Mouse (Mus musculus): ENCODE results near the gene H2-Q6.
A peak's percentile ranks its signal among the peaks of the same experiment; 100 is the strongest.
"Not testable (repeated sequence)": the region's sequence is repeated elsewhere in the genome, so short reads cannot be mapped to it uniquely, and the experiment has no call there.

Gene H2-Q6

DNA sequence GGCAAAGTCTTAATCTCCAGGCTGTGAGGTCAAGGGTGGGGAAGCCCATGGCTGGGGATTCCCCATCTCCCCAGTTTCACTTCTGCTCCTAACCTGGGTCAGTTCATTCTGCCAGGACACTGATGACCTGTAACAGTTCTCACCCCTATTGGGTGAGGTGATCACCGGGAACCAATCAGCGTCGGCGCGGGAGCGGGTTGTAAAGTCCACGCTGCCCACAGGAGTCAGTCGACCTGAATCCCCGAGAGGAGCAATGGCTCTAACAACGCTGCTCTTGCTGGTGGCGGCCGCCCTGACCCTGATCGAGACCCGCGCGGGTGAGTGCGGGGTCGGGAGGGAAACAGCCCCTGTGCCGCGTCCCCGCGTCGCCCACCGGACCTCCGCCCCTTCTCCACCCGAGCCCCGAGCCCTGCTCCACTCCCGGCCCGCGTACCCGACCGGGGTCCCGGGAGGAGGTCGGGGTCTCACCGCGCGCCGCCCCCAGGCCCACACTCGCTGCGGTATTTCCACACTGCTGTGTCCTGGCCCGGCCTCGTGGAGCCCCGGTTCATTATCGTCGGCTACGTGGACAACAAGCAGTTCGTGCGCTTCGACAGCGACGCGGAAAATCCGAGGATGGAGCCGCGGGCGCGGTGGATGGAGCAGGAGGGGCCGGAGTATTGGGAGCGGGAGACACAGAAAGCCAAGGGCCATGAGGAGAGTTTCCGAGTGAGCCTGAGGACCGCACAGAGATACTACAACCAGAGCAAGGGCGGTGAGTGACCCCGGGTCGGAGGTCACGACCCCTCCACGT is at the start of gene H2-Q6:
H2-Q6 (plus strand) TSS at position 227 of the 793 bp plus-strand sequence.
- peak; percentile 74 for DNase-seq (ENCODE audit: low spot score)

DNA sequence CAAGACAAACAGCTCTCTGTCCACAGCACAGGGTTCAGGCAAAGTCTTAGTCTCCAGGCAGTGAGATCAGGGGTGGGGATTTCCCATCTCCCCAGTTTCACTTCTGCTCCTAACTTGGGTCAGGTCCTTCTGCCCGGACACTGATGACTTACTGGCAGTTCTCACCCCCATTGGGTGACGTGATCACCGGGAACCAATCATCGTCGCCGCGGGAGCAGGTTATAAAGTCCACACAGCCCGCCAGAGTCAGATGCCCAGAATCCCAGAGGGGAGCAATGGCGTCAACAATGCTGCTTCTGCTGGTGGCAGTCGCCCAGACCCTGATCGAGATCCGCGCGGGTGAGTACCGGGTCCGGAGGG is 45.3 kb upstream of the H2-Q6 start, which contains the start of gene H2-Q4:
H2-Q4 (plus strand) TSS at position 249 of the 360 bp plus-strand sequence.
- DNase-seq (ENCODE audit: low spot score): peak; percentile 86

DNA sequence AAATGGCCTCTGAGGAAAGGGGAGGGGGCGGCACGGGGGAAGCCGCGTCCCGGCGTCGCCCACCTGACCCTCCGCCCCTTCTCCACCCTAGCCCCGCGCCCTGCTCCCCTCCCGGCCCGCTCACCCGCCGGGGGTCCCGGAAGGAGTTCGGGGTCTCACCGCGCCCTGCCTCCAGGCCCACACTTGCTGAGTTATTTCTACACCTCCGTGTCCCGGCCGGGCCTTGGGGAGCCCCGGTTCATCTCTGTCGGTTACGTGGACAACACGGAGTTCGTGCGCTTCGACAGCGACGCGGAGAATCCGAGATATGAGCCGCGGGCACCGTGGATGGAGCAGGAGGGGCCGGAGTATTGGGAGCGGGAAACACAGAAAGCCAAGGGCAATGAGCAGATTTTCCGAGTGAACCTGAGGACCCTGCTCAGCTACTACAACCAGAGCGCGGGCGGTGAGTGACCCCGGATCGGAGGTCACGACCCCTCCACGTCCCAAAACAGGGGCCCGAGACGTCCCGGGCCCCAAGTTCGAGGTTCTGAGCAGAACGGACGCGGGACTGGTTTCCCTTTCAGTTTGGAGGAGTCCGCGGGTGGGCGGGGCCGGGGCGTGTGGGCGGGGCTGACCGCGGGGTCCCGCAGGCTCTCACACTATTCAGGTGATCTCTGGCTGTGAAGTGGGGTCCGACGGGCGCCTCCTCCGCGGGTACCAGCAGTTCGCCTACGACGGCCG is 44.8 kb upstream of the H2-Q6 start:
- DNase-seq (ENCODE audit: low spot score): peak; percentile 34

DNA sequence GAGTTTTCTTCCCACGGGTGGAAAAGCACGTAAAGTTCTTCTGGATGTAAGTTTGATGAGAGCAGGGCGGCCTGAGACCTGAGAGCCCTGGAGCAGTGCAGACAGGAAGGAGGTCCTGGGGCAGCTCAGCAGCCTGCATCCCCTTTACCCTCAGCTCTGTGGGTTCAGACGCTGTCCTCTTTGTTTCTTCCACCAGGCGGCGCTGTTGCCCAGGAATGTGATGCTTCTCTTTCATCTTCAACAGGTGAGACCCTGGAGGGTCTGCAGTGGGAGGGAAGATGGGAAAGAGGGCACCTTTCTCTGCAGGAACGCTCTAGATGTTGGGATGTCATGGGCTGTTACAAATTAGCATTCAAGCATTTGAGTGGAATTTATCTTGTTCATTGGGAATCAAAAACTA is 34.9 kb upstream of the H2-Q6 start:
- DNase-seq (ENCODE audit: low spot score): peak; percentile 65

DNA sequence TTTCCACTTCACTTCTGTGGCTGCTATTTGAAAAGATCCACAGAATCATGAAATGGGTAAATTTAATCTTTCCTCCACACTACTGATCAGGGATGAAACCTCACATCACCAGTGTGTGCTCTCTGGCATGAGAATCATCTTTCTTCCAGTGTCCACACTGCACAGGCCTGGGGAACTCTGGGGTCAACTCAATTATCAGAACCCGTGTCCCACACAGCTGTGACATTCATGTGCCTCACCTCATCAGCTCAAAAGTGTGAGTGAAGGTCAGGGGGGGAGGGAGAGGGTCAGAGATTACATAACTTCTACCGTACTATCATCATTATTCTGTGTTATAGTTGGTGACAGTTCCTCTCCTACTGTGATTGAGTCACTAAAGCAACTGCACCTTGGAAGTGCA is 32.0 kb upstream of the H2-Q6 start:
- DNase-seq (ENCODE audit: low spot score): not testable (repeated sequence)

DNA sequence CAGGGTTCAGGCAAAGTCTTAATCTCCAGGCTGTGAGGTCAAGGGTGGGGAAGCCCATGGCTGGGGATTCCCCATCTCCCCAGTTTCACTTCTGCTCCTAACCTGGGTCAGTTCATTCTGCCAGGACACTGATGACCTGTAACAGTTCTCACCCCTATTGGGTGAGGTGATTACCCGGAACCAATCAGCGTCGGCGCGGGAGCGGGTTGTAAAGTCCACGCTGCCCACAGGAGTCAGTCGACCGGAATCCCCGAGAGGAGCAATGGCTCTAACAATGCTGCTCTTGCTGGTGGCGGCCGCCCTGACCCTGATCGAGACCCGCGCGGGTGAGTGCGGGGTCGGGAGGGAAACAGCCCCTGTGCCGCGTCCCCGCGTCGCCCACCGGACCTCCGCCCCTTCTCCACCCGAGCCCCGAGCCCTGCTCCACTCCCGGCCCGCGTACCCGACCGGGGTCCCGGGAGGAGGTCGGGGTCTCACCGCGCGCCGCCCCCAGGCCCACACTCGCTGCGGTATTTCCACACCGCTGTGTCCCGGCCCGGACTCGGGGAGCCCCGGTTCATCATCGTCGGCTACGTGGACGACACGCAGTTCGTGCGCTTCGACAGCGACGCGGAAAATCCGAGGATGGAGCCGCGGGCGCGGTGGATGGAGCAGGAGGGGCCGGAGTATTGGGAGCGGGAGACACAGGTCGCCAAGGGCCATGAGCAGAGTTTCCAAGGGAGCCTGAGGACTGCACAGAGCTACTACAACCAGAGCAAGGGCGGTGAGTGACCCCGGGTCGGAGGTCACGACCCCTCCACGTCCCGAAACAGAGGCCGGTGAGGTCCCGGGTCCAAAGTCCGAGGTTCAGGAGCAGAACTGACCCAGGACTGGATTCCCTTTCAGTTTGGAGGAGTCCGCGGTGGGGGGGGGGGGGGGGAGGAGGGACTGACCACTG is 30.5 kb upstream of the H2-Q6 start:
- peak; percentile 5 for DNase-seq (ENCODE audit: low spot score)

DNA sequence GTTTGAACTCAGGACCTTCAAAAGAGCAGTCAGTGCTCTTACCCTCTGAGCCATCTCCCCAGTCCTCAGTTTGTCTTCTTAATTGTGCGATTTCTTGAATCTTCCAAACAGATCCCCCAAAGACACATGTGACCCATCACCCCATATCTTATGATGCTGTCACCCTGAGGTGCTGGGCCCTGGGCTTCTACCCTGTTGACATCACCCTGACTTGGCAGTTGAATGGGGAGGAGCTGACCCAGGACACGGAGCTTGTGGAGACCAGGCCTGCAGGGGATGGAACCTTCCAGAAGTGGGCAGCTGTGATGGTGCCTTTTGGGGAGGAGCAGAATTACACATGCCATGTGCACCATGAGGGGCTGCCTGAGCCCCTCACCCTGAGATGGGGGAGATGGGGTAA is 27.7 kb upstream of the H2-Q6 start:
- DNase-seq (ENCODE audit: low spot score): not testable (repeated sequence)

DNA sequence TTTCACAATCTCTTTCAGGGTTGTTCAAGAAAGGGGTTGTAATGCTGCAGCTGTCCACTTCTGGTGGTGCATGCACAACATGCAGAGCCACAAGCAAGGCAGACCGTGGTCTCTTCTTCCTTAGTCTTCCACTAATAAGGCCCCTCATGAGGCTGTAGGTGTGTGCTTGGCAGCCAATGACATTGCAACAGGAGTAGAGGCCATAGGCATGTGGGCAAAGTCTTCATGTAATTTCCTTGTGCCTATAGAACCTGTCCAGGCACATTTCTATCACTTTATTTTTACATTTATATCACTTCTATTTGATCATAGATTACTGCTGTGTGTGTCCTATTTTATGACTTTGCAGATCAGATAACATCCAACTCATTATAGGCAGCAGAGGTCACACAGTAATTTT is 11.6 kb upstream of the H2-Q6 start:
- not testable (repeated sequence) for DNase-seq (ENCODE audit: low spot score)

DNA sequence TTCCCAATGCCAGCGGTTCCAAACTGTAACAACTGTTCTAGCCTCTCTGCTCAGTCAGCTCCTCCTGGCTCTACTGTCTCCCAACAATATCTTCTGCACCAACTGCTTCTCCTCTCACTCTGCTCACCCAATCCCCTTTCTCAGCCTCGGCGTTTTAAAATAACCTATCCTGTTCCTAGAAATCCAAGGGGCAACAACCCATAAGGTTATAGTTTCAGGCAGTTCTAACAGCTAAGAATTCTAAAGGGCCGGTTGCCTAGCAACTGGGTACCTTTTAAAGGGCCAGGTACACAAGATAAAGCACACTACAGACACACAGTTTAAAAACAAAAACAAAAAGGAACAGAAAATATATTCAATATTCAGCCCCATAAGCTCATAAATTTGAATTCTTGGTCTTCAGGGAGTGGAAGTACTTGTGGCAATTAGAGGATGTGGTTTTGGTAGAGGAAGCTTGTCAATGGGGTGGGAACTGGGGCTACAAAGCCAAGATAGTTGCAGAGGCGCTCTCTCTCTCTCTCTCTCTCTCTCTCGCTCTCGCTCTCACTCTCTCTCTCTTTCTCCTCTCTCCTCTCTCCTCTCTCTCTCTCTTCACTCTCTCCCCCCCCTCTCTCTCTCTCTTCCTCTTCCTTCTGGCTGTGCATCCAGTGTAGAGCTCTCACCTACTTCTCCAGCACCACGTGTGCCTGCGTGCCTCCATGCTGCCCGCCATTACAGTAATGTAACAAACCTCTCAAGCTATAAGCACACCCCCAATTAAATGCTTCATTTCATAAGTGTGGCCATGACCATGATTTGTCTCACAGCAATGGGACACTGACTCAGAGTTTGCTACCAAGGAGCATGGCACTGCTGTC is 9.1 kb upstream of the H2-Q6 start:
- DNase-seq (ENCODE audit: low spot score): not testable (repeated sequence)

DNA sequence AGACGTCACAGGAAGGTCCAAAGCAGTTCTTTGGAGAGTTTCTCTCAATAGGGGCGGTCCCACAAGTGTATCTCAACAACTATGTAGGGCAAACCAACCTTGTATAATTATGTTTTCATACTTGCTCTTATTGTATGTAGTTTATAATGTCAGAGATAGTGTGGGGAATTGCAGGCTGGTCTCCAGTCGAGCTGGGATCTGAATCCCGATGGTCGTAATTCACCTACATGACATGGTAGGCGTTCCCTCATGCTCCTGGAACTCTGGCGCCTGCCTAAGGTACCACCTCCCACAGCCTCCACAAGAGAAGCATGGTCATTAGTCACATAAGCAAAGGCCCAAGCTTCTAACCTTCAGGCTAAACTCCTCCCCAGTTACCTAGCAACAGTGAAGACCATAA is 5.9 kb upstream of the H2-Q6 start:
- DNase-seq (ENCODE audit: low spot score): no peak

DNA sequence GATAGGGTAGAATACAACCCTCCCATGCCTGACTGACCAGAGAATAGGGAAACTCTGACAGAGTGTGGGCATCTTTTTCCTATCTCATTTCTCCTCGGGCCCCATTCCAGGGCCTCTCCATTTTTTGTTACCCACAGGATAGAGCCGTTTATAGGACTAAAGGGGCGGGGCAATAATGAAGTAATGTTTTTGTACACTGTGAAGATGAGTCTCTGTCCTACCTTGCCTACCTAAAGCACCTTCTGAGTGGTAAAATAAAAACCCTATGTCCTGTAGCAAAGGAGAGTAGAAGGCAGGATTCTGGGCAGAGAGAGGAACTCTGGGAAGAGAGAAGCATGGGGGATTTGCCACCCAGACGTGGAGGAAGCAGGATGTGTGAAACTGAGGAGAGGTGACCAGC is 5.1 kb upstream of the H2-Q6 start:
- not testable (repeated sequence) for DNase-seq (ENCODE audit: low spot score)

DNA sequence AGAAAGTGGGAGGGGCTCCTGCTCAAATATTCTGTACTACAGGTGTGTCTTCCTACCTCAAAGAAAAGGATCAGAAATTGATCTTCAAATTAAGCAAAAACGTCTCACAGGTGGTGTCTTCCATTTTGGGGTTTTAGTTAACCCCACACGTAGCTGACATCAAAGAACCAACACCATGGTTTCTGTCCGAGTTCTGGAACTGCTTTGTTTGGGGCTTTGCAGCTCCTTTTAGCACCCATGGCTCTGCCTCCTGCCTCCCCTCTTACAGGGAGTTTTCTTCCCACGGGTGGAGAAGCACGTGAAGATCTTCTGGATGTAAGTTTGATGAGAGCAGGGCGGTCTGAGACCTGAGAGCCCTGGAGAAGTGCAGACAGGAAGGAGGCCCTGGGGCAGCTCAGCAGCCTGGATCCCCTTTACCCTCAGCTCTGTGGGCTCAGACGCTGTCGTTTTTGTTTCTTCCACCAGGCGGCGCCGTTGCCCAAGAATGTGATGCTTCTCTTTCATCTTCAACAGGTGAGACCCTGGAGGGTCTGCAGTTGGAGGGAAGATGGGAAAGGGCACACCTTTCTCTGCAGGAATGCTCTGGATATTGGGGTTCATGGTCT is 4.3 kb upstream of the H2-Q6 start:
- peak; percentile 75 for DNase-seq (ENCODE audit: low spot score)

DNA sequence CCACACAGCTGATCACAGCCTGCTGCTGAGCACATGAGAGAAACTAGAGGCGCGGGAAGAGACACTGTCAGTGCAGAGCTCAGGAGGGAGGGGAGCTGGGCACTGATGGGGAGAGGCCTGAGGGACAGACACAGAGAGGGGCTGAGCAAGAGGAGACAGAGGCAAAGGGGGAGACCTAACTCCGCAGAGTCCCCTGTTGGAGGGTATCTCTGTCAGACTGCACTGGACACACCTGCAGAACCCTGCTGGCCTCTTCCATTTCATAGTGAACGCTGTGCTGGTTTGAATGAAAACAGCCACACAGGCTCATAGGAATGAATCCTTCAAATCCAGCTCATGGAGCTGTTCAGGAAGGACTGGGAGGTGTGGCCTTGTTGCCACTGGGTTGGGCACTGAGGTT is 3.3 kb upstream of the H2-Q6 start:
- DNase-seq (ENCODE audit: low spot score): not testable (repeated sequence)

DNA sequence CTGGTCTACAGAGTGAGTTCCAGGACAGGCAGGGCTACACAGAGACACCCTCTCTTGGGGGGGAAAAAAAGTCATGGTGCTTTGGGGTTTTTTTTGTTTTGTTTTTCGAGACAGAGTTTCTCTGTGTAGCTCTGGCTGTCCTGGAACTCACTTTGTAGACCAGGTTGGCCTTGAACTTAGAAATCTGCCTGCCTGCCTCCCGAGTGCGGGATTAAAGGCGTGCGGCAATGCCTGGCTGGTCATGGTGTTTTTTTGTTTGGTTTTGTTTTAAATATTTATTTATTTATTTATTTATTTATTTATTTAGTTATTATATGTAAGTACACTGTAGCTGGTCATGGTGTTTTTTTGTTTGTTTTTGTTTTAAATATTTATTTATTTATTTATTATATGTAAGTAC is 2.3 kb upstream of the H2-Q6 start:
- DNase-seq (ENCODE audit: low spot score): not testable (repeated sequence)

DNA sequence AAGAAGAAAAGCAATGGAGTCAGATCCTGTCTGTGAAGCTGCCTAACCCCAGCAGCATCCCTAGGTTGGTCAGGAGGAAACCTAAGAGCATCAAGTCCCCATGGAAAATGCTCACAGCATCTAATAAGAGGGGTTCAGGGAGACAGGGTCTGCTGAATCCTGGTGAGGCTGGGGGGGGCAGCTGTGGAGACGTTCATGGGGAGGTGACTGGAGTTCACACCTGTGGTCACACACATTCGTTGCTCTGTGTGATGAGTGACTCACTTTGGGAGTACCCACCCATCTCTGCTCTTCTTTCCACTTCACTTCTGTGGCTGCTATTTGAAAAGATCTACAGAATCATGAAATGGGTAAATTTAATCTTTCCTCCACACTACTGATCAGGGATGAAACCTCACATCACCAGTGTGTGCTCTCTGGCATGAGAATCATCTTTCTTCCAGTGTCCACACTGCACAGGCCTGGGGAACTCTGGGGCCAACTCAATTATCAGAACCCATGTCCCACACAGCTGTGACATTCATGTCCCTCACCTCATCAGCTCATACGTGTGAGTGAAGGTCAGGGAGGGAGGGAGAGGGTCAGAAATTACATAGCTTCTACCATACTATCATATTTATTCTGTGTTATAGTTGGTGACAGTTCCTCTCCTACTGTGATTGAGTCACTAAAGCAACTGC is 1.4 kb upstream of the H2-Q6 start:
- not testable (repeated sequence) for DNase-seq (ENCODE audit: low spot score)

DNA sequence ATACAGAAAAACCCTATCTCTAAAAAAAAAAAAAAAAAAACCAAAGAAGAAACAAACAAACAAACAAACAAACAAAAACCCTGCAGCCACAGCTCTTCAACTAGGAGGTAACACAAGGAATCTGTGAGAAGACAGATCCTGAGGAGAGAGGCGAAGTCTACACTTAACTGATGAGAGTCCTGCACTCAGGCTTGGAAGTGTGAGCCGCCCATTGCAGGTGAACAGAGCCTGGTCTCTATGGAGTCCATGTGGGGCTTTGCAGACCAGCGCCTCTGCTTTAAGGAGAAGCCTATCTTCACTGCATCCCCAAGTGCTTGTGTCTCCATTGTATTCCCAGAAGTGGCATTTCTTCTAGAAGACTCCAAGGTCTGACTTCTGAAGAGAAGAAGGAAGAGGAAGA is 544 bp upstream of the H2-Q6 start:
- DNase-seq (ENCODE audit: low spot score): peak; percentile 0

DNA sequence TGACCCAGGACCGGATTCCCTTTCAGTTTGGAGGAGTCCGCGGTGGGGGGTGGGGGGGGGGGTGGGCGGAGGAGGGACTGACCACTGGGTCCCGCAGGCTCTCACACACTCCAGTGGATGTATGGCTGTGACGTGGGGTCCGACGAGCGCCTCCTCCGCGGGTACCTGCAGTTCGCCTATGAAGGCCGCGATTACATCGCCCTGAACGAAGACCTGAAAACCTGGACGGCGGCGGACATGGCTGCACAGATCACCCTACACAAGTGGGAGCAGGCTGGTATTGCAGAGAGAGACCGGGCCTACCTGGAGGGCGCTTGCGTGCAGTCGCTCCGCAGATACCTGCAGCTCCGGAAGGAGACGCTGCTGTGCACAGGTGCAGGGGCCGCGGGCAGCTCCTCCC is 824 bp downstream of the H2-Q6 start:
- peak; percentile 23 for DNase-seq (ENCODE audit: low spot score)

DNA sequence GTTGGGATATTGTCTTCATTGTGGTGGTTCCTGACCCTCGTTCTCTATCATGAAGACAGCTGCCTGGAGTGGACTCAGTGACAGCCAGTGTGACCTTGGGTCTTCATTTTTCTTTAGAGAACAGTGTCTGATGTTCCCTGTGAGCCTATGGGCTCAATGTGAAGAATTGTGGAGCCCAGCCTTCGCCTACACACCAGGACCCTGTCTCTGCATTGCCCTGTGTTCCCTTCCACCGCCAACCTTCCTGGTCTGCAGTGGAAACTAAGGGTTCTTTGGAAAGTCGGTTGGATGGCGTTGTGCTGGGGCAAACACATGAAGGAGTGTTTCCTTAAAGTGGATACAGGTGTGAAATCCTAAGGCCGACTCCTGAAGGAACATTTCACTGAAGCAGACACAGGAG is 4.2 kb downstream of the H2-Q6 start:
- not testable (repeated sequence) for DNase-seq (ENCODE audit: low spot score)

DNA sequence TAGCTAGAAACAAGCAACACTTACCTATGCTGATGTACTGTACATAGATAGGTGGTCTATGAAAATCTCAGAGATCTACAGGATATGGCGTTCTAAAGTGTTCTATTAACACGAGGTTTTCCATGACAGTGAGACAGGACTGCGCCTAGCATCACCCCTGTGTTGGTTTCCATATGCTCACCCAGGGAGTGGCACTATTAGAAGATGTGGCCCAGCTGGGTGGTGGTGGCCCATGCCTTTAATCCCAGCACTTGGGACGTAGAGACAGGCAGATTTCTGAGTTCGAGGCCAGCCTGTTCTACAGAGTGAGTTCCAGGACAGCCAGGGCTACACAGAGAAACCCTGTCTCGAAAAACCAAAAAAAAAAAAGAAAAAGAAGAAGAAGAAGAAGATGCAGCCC is 6.0 kb downstream of the H2-Q6 start:
- DNase-seq (ENCODE audit: low spot score): not testable (repeated sequence)

DNA sequence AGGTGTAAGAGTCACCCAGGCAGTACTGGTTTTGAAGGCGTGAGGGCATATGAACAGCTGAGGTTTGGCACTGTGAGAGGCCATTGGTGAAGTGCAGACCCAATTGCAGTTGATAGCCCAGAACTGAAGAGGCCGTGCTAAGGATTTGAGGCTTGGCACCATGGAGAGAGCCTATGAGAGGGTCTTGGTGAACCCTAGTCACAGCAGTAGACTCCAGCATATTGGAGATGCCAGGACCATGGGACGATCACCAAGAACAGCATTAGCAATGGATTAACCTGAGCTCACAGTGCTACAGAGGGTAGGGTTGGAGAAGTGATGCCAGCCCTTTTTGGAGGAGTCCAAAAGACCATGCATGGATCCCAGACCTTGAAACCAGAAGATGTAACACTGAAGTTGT is 7.5 kb downstream of the H2-Q6 start:
- not testable (repeated sequence) for DNase-seq (ENCODE audit: low spot score)
